Mouse (Mus musculus) heart, postnatal 4 days (tissue): Measurements from ENCODE around the gene Crocc. TPM values are rescaled to one million over a fixed set of nuclear protein-coding genes. Genes with fewer than 3 reads are reported as not detected.

ENCODE experiments used
- DNase-seq: peaks from one replicate; pipeline ENCODE4 v3.0.0; 2021
- total RNA-seq, 2 experiments: library from RNA; stranded (reverse); gene quantifications; 2 replicates each; pipeline ENCODE4 v1.2.3; 2021

The Crocc gene
- total RNA-seq, 2 experiments from 2014 or later: 8.2 to 8.3 TPM

- DNase-seq: peak; percentile 57
Observed at GRCm38 (mm10) chr4:141066709-141067515, 6.6 kb upstream of the Crocc start.

- DNase-seq: peak; percentile 86
Observed at GRCm38 (mm10) chr4:141065123-141065522, 4.8 kb upstream of the Crocc start.

GRCm38 (mm10) chr4:141064104-141064659 is 3.8 kb upstream of the Crocc start:
- DNase-seq: no peak

GRCm38 (mm10) chr4:141059616-141060425 is 529 bp downstream of the Crocc start:
- no peak for DNase-seq

- no peak for DNase-seq
Observed at GRCm38 (mm10) chr4:141058835-141059234, 1.5 kb downstream of the Crocc start.

- DNase-seq: no peak
Observed at GRCm38 (mm10) chr4:141056970-141057369, 3.4 kb downstream of the Crocc start.

- DNase-seq: no peak
Observed at GRCm38 (mm10) chr4:141053568-141054161, 6.7 kb downstream of the Crocc start.

GRCm38 (mm10) chr4:141053138-141053537 is 7.2 kb downstream of the Crocc start:
- no peak for DNase-seq

- no peak for DNase-seq
Observed at GRCm38 (mm10) chr4:141052442-141052841, 7.9 kb downstream of the Crocc start.

- no peak for DNase-seq
Observed at GRCm38 (mm10) chr4:141049476-141049835, 10.9 kb downstream of the Crocc start.

GRCm38 (mm10) chr4:141048810-141049475 is 11.4 kb downstream of the Crocc start:
- no peak for DNase-seq

- peak; percentile 76 for DNase-seq
Observed at GRCm38 (mm10) chr4:141044816-141045215, 15.5 kb downstream of the Crocc start.

GRCm38 (mm10) chr4:141041117-141041516 is 19.2 kb downstream of the Crocc start:
- DNase-seq: no peak

- no peak for DNase-seq
Observed at GRCm38 (mm10) chr4:141033606-141034549, 26.5 kb downstream of the Crocc start.

GRCm38 (mm10) chr4:141031733-141032132 is 28.6 kb downstream of the Crocc start:
- peak; percentile 91 for DNase-seq

- no peak for DNase-seq
Observed at GRCm38 (mm10) chr4:141030541-141031206, 29.7 kb downstream of the Crocc start.

GRCm38 (mm10) chr4:141024992-141025391 is 35.4 kb downstream of the Crocc start:
- no peak for DNase-seq

- DNase-seq: no peak
Observed at GRCm38 (mm10) chr4:141024052-141024451, 36.3 kb downstream of the Crocc start.

GRCm38 (mm10) chr4:141021614-141021929 is 38.8 kb downstream of the Crocc start:
- no peak for DNase-seq

- peak; percentile 92 for DNase-seq
Observed at GRCm38 (mm10) chr4:141020811-141021613, 39.3 kb downstream of the Crocc start.
